Mouse (Mus musculus) intestine, embryonic 16.5 days (tissue): Measurements from ENCODE around the gene Pkp4. TPM values are rescaled to one million over a fixed set of nuclear protein-coding genes. Genes with fewer than 3 reads are reported as not detected.
"Not testable (repeated sequence)": the region's sequence is repeated elsewhere in the genome, so short reads cannot be mapped to it uniquely, and the experiment has no call there.

Experiments used
- ATAC-seq: fragments of 200-750 bp; cut with Nextera tagmentation; 2 replicates; pipeline ENCODE4 v1.8.0; 2017; ENCODE audit warnings: moderate TSS enrichment, moderate library complexity
- H3K27ac ChIP-seq: fragments of 300-500 bp; sonication (generic); 2 replicates; pipeline ENCODE4 v1.5.1; 2014; ENCODE audit warnings: mild to moderate bottlenecking, low read length
- H3K27me3 ChIP-seq: fragments of 300-500 bp; sonication (generic); replicated peaks from 2 replicates; pipeline ENCODE4 v1.6.1; 2014; ENCODE audit warnings: low read length, control low read depth, mixed read lengths; ENCODE audit not compliant: control insufficient read depth, insufficient read depth
- H3K36me3 ChIP-seq: fragments of 300-500 bp; sonication (generic); 2 replicates; pipeline ENCODE4 v1.6.1; 2014; ENCODE audit warnings: low read length, control low read depth; ENCODE audit not compliant: control insufficient read depth, insufficient read depth
- H3K4me1 ChIP-seq: fragments of 300-500 bp; sonication (generic); 2 replicates; pipeline ENCODE4 v1.6.1; 2014; ENCODE audit warnings: low read length, control low read depth, mixed read lengths; ENCODE audit not compliant: control insufficient read depth, insufficient read depth
- H3K4me2 ChIP-seq: fragments of 300-500 bp; sonication (generic); 2 replicates; pipeline ENCODE4 v1.6.1; 2014; ENCODE audit warnings: low read depth, low read length, control low read depth
- H3K4me3 ChIP-seq: fragments of 300-500 bp; sonication (generic); 2 replicates; pipeline ENCODE4 v1.5.1; 2014; ENCODE audit warnings: mild to moderate bottlenecking, low read length
- H3K9ac ChIP-seq: fragments of 300-500 bp; sonication (generic); 2 replicates; pipeline ENCODE4 v1.6.1; 2014; ENCODE audit warnings: low read depth, low read length
- H3K9me3 ChIP-seq: fragments of 300-500 bp; sonication (generic); 2 replicates; pipeline ENCODE4 v1.6.1; 2016; ENCODE audit warnings: low read length, control low read depth; ENCODE audit not compliant: control insufficient read depth
- WGBS: fragments of 180-500 bp; shearing (Covaris S2); extraction: QIAGEN DNeasy Blood & Tissue Kit; methylation state at CpG from one replicate; pipeline ENCODE4 v1.1.7; 2014; 5-methylcytosine and 5-hydroxymethylcytosine counted together
- polyA plus RNA-seq: library from polyadenylated mRNA; unstranded; fragments of >200 nt; fragmentation: Nextera tagmentation; extraction: Ambion mirVana; gene quantifications from 2 replicates; pipeline ENCODE4 v1.2.1, GENCODE M21; 2015

Gene Pkp4
- polyA plus RNA-seq, 1 experiment from 2014 or later = 17.3 TPM

DNA sequence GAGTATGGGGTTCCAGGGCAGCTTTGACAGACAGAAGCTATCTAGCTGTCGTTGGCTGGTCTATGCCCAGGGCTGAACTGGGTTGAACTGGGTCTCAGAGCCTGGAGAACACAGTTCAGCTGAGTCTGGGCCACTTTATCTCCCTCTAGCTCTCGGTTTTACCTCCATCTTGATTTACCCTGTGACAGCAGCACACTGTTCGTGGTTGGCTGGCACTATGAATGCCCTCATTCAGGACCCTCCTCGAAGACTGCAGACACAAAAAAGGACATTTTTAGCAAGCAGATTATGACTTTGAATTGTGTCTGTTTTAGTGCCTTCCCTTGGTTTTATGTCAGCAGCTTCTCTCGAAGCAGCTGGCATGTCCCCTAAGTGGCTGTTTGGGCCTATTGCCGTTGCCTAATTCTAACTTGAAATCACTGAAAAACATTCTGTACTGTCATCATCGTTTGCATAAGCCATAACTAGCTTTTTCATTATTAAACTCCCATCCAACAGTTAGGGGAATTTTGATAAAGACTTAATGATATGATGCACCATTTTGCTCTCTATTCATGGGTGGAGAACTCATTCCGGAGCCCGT lies 199.2 kb downstream of the Pkp4 start:
- Histone ChIP-seq H3K27me3 (no peaks in the 10 kb centered on the region), H3K4me2 (no peak overlapping the region), H3K36me3 (no peaks in the 10 kb centered on the region), H3K4me1 (no peaks in the 10 kb centered on the region), H3K9me3 (no peaks in the 10 kb centered on the region), H3K27ac (no peak overlapping the region), H3K9ac (no peak overlapping the region), H3K4me3 (no peak overlapping the region)
- ATAC-seq = no peak
- 79% methylated on average over 9 of the region's 9 CpGs for WGBS

DNA sequence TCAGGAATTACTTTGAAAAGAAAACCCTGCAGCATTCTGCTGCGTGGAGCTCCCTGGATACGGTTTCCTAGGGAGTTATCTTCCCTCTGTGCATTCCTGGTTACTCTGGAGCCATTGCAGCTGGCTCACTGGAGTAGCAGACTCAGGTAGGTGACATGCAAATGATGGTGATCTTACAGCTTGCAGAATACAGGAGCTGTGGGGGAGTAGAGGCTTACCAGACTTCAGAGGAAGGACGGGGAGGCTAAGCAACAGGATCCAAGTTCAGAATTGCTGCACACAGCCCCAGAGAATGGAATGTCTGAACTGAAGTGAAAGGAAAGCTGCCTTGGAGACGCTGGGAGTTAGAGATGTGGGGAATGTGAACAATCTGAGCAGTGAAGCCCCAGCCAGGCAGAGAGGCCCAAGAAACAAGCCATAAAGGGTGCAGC lies 200.7 kb downstream of the Pkp4 start:
- Histone ChIP-seq H3K36me3 (no peaks in the 10 kb centered on the region), H3K9ac (no peak overlapping the region), H3K4me1 (no peaks in the 10 kb centered on the region), H3K27ac (peak overlapping the region; percentile 24; the same call in 1 of the 2 replicates), H3K4me2 (no peak overlapping the region), H3K4me3 (no peak overlapping the region), H3K9me3 (no peaks in the 10 kb centered on the region), H3K27me3 (no peaks in the 10 kb centered on the region)
- 31% methylated on average over 4 of the region's 4 CpGs for WGBS
- ATAC-seq = peak; percentile 55; the same call in 1 of the 2 replicates

DNA sequence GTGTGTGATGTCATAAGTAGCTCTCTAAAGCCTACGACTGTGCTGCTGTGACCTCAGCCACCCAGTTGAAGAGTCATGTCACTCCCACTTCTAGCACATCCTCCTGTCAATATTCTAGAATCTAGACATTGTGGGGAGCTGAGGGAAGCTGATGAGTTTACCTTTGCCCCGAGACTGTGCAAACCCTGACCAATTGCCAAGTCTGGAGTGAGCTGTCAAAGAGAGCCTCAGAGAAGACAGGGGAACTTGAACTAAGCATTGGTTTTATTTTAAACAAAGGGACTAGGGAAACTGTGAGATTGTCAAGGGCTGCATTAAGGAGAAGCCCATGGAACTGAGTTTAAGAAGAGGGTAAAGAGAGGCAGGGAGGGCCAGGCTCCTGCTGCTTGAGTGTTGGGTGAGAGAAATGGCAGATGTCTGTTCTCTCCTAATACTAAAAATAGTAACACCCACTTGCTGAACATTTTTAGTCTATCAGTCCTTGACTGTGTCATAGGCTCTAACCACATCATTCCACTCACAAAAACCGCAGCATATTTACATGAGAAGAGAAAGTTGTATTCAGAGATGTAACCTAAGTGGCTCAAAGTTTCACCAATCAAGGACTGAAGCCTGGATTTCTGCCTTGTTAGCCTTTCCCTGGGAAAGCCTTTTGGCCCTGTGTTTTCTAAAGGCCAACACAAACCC lies 203.6 kb downstream of the Pkp4 start:
- H3K9me3 ChIP-seq = no peaks in the 10 kb centered on the region
- no peak overlapping the region for H3K4me3 ChIP-seq
- ATAC-seq = no peak
- H3K36me3 ChIP-seq = no peaks in the 10 kb centered on the region
- no peak overlapping the region for H3K9ac ChIP-seq
- no peak overlapping the region for H3K4me2 ChIP-seq
- no peaks in the 10 kb centered on the region for H3K27me3 ChIP-seq
- WGBS = 79% methylated on average over 3 of the region's 3 CpGs
- H3K4me1 ChIP-seq = no peaks in the 10 kb centered on the region
- no peak overlapping the region for H3K27ac ChIP-seq

DNA sequence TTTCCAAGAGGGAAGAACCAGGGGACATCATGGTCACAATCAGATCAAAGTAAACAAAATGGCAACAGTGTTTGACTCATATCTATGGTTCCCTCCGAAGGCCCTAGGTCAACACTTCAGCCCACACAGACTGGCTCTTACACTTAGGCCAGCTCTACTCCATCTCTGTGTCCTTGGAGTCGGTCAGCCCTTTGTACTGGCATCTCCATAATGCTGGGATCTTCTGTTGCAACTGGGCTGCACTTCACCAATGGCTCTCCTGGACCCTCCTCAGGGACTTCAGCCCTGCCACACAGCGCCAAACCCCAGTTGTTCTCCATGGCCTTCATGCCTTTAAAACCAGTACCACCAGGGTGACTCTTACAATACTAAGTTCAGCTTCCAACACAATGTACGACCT lies 206.5 kb downstream of the Pkp4 start:
- Histone ChIP-seq H3K4me3 (no peak overlapping the region), H3K4me1 (no peaks in the 10 kb centered on the region), H3K4me2 (no peak overlapping the region), H3K9me3 (no peaks in the 10 kb centered on the region), H3K27me3 (no peaks in the 10 kb centered on the region), H3K27ac (no peak overlapping the region), H3K9ac (no peak overlapping the region), H3K36me3 (no peaks in the 10 kb centered on the region)
- 91% methylated on average over 4 of the region's 4 CpGs for WGBS
- ATAC-seq = no peak

DNA sequence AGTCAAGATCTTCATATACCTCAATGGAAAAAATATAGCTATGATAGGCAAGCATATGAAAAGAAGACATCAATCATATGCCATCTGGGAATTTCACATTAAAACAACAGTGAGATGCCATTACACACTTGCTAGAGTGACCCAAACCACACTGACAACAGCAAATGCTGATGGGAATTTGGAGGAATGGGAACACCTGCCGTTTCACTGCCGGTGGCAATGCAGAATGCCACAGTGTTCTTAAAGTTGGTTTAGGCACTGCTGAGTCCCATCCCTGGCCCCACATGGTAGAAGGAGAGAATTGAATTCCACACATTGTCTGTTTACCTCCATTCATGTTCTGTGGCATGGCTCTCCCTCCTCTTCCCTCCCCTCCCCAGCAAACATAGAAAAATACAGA lies 212.5 kb downstream of the Pkp4 start:
- WGBS = 97% methylated on average over 2 of the region's 2 CpGs

DNA sequence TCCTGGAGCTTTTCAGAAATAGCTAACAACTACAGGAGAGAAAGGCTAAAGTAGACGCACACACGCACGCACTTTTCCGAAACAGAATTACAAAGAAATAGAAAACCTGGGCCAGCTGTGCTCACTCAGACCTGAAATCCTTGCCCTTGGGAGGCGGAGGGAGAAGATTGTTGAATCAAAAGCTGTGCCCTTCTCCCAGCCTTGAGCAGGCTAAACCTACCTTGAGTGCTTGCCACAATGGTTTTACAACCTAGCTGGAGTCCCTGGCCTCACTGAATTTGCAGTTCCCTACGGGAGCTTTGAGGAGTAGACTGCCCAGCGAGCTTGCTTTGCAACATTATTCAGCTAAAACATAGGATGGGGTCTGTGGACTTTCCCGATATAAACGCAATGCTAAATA lies 217.4 kb downstream of the Pkp4 start:
- Histone ChIP-seq H3K27ac (no peak overlapping the region), H3K4me1 (no peaks in the 10 kb centered on the region), H3K27me3 (no peaks in the 10 kb centered on the region), H3K36me3 (no peaks in the 10 kb centered on the region), H3K9ac (no peak overlapping the region), H3K9me3 (no peaks in the 10 kb centered on the region), H3K4me2 (no peak overlapping the region), H3K4me3 (no peak overlapping the region)
- 82% methylated on average over 9 of the region's 9 CpGs for WGBS
- no peak for ATAC-seq

More for the DNA sequence above, 212.5 kb downstream of the Pkp4 start:
- Histone ChIP-seq H3K36me3 (no peaks in the 10 kb centered on the region), H3K27me3 (no peaks in the 10 kb centered on the region), H3K9me3 (no peaks in the 10 kb centered on the region), H3K4me3 (no peak overlapping the region), H3K4me1 (no peaks in the 10 kb centered on the region), H3K27ac (no peak overlapping the region), H3K9ac (no peak overlapping the region), H3K4me2 (no peak overlapping the region)
- ATAC-seq = no peak

DNA sequence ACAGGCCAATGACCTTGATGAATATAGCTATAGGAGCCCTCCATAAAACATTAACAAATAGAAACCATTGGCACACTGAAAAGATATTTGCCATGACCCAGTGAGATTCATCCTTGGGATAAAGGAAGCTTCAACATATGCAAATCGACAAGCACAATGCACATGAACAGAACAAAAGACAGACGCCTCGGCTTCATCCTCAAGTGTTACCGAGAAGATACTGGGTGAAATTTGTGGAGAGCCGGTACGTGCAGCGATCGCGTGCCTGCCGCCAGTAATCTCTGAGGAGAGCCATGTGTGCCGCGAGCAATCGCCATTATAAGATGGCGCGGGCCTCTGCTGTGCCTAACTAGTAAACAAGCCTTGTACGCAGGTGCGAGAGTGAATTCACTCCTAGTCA lies 218.2 kb downstream of the Pkp4 start:
- H3K4me1 ChIP-seq, H3K36me3 ChIP-seq, H3K4me3 ChIP-seq, H3K27me3 ChIP-seq, H3K9me3 ChIP-seq, H3K4me2 ChIP-seq, H3K9ac ChIP-seq, H3K27ac ChIP-seq, ATAC-seq: not testable (repeated sequence)
- WGBS = 95% methylated on average over 15 of the region's 17 CpGs

DNA sequence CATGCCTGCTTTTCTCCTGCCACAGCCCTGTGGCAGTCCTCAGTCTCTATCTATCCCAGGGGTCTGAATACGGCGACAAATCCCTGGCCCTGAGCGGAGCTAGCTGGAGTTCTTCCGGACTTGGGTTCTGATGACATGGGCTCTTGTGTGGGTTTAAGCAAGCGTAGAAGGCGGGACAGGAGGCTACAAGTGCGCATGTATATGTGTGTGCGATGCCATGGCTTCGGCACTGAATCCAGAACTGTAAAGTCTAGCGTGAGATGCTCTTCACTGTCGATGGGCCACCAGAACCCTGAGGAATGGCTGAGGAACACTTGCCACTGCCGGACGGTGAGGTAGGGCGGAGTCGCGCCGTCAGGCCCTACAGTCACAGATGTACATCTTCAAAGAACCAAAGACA lies 222.6 kb downstream of the Pkp4 start:
- no peak for ATAC-seq
- WGBS = 97% methylated on average over 17 of the region's 17 CpGs

DNA sequence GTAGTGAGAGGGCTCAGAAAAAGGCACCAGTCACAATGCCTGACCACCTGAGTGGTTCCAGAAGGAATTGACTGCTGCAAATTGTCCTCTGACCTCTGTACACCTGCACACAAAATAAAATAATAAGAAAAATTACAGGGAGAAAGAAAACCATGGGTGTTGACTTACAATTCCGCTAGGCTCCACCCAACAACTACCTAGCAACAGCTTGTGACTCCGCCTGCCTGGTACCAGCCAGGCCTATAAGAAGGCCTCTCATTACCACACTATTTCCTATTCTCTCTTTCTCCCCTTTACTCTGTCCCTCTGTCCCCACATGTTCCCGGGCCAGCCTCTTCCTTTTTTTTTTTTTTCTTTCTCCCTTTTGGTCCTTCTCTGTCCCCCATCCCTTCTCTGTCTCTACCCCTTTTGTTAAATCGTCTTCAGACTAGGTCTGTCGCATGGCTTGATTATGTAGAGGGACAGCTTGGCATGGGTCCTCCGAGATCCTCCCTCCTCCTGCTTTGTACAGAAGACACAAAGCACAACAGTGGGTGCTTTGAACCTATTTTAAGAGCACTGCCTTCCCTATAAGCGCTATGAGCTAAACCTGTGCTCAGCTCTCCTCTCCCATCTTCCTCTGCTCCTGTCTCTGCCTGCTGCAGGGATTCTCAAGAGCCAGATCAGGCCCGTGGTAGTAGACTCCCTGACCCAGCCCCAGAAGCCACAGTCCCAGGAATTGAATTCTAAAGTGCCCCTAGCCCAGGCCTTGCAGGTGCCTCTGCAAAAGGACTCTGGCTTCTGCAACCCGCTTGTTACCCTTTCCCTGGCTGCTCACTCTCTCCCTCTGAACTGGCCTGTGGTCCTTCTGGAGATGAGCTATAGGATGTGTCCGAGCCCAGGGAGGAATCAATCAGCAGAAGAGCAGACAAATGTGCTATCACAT lies 223.5 kb downstream of the Pkp4 start:
- no peak for ATAC-seq
- 81% methylated on average over 10 of the region's 10 CpGs for WGBS

More for the DNA sequence above, 222.6 kb downstream of the Pkp4 start:
- H3K4me2 ChIP-seq = no peak overlapping the region
- H3K9ac ChIP-seq = no peak overlapping the region
- no peak overlapping the region for H3K27ac ChIP-seq
- no peaks in the 10 kb centered on the region for H3K27me3 ChIP-seq
- H3K9me3 ChIP-seq = no peaks in the 10 kb centered on the region
- no peaks in the 10 kb centered on the region for H3K36me3 ChIP-seq
- no peaks in the 10 kb centered on the region for H3K4me1 ChIP-seq
- H3K4me3 ChIP-seq = no peak overlapping the region

More for the DNA sequence above, 223.5 kb downstream of the Pkp4 start:
- Histone ChIP-seq H3K9me3 (no peaks in the 10 kb centered on the region), H3K27me3 (no peaks in the 10 kb centered on the region), H3K4me1 (no peaks in the 10 kb centered on the region), H3K9ac (no peak overlapping the region), H3K27ac (no peak overlapping the region), H3K4me3 (no peak overlapping the region), H3K36me3 (no peaks in the 10 kb centered on the region), H3K4me2 (no peak overlapping the region)
